Mouse (Mus musculus) megakaryocyte, embryonic 14.5 days (primary cell): ENCODE measurements around the gene Rad54l.

ENCODE experiments used
- FLI1 ChIP-seq: IDR thresholded peaks from 2 replicates; pipeline ENCODE4 v1.6.1; 2012; ENCODE audit warnings: low read length, inconsistent platforms, mixed read lengths
- GATA1 ChIP-seq: IDR thresholded peaks from 3 replicates; pipeline ENCODE4 v1.6.1; 2012; ENCODE audit warnings: mixed read lengths, low read length, inconsistent platforms, borderline replicate concordance

- TF ChIP-seq GATA1 = no peak
- no peak for TF ChIP-seq FLI1
Measured at GRCm38 (mm10) chr4:116141736-116142135, 18.2 kb upstream of the Rad54l start.
